Mouse (Mus musculus) right cerebral cortex, postnatal 10 days (tissue): ENCODE results near the gene Alms1.
"Not testable (repeated sequence)": the region's sequence is repeated elsewhere in the genome, so short reads cannot be mapped to it uniquely, and the experiment has no call there.

Experiments used
- DNase-seq, 2 experiments: peaks; one replicate each; pipeline ENCODE4 v3.0.0; 2021; ENCODE audit warnings: low spot score in 2 of 2

Gene Alms1

DNA sequence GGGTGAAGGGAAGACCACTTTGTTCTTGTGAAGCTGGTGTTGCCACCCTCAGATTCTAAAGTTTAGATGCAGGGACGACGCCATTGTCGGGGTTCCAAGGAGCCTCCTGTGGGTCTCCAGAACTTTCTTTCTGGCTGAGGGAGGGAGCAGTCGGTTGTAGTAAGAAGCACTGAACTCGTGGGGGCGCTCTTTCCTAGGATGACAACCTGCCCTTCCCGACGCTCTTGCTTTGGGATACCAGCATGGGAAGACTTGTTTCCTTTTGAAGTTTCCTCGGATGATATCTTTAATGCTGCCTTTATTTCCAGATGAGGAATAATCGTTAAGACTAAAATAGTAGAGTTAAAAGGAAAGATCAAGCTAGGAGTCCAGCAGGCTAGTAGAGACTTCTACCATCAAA, 125.8 kb downstream of the Alms1 start, which contains the start of gene Nat8f7:
Nat8f7 (minus strand) TSS at position 101 of the 400 bp plus-strand sequence.
- not testable (repeated sequence) for DNase-seq
